Mouse (Mus musculus): ENCODE data around the gene Tent5c. TPM values are rescaled to one million over a fixed set of nuclear protein-coding genes. Genes with fewer than 3 reads are reported as not detected.

Gene Tent5c
- polyA plus RNA-seq, 1 experiment = not detected

DNA sequence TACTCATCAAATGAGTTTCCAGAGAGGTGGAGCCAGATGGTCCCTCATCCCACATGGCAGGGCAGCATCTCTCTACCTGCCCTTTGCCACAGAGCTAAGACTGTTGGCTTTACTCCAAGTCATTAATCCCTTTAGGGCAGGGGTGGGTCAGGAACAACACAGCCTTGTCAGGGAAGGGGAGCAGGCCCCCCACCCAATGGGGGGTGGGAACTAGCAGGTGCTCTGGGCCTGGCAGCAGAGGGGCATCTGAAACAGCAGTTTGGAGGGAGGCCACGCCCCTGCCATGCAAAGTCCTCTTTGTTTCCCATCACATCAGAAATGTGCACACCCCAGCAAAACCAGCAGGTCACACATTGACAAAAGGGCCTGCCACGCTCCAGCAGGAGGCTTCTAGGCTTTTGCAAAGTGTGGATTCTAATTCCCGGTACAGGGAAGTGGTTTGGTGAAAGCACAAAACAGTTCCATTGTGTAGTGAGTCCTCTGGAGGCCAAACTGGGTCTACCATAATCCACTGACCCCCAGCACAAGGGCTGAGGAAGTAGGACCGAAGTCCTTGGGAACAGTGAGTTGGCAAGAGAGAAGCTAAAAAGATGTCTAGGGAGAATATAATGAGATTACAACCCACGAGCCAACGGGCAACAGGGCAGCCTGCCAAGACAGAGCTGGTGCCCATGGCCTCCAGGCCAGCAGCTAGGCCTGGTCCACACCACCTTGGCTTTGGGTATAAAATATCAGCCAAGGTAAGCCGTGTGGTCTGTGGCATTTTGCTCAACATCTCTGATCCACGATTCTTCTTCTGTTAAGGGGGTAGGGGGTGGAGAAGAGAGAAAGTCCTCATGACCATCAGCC is 26.7 kb downstream of the Tent5c start:
- TF ChIP-seq POLR2A (IDR thresholded peaks at IDR 0.05; ENCODE audit: insufficient read depth, low read depth, low read length) (no peak), CTCF (IDR thresholded peaks at IDR 0.05; ENCODE audit: insufficient read depth, low read depth, low read length) (no peak)
- 54% methylated on average over 8 of the region's 8 CpGs for WGBS
- H3K27ac ChIP-seq (ENCODE audit: insufficient read depth, low read depth, low read length) = no peak overlapping the region
- 0 out of 2 replicates have a peak, but pooled peaks cover 3% of the 10 kb centered on the region for H3K4me1 ChIP-seq (ENCODE audit: control insufficient read depth, insufficient read depth, low read length)
- no peak overlapping the region for H3K4me3 ChIP-seq (ENCODE audit: insufficient read depth, low read depth, low read length)

DNA sequence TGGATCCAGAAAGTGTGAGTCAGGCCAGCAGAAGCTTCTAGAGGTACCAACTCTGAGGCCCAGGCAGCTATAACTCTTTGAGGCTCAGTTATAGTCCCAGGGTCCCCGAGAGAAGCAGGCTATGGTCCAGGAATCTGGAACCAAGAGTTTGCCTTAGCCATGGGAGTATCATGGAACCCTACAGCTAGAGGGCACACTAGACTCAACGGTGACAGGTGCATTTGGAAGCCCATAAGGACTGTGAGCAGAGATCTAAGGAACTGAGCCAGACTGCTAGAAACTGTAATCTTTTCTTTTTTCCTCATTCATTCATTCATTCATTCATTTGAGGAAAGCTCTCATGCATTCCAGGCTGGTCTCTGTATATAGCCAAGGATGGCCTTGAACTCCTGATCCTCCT is 28.6 kb downstream of the Tent5c start:
- Histone ChIP-seq H3K27ac (ENCODE audit: insufficient read depth, low read depth, low read length) (no peak overlapping the region), H3K4me3 (ENCODE audit: insufficient read depth, low read depth, low read length) (no peak overlapping the region), H3K4me1 (ENCODE audit: control insufficient read depth, insufficient read depth, low read length) (0 out of 2 replicates have a peak, but pooled peaks cover 3% of the 10 kb centered on the region)
- WGBS = 94% methylated on average over 2 of the region's 2 CpGs
- TF ChIP-seq CTCF (IDR thresholded peaks at IDR 0.05; ENCODE audit: insufficient read depth, low read depth, low read length) (no peak), POLR2A (IDR thresholded peaks at IDR 0.05; ENCODE audit: insufficient read depth, low read depth, low read length) (no peak)

DNA sequence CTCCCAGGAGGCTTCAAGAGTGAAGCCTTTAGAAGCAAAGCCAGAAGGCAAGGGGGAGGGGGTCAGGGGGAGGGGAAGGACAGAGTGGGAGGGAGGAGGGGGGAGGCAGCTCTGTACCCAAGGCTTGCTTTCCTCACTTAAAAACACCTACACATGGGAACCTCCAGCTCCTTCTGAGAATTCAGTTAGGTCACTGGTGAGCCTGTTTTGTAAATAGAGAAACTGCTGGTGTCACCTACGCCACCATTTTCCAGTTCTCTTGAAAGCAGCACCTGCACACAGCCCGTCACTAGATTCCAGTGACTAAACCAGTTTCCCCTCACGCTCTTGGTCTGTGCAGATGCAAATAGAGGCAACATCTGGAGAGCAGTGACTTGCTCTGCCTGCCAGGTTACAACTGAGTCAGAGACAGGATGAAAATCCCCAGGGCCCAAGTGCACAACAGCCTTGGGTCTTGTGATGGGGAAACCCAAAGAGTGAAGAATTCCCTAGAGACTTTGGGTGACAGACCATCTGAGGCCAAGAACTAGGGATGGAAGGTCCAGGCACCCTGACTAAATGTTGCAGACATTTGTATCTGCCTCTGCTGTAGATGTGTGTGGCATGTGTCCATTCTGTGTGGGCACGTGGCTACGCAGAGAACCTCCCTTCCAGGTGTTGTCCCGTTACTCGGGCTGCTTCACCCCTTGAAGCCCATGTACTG is 45.2 kb downstream of the Tent5c start:
- no peak for TF ChIP-seq POLR2A (IDR thresholded peaks at IDR 0.05; ENCODE audit: insufficient read depth, low read depth, low read length)
- no peak for TF ChIP-seq CTCF (IDR thresholded peaks at IDR 0.05; ENCODE audit: insufficient read depth, low read depth, low read length)
- Histone ChIP-seq H3K4me3 (ENCODE audit: insufficient read depth, low read depth, low read length) (no peak overlapping the region), H3K27ac (ENCODE audit: insufficient read depth, low read depth, low read length) (no peak overlapping the region), H3K4me1 (ENCODE audit: control insufficient read depth, insufficient read depth, low read length) (no peaks in the 10 kb centered on the region)
- WGBS = 89% methylated on average over 7 of the region's 7 CpGs

DNA sequence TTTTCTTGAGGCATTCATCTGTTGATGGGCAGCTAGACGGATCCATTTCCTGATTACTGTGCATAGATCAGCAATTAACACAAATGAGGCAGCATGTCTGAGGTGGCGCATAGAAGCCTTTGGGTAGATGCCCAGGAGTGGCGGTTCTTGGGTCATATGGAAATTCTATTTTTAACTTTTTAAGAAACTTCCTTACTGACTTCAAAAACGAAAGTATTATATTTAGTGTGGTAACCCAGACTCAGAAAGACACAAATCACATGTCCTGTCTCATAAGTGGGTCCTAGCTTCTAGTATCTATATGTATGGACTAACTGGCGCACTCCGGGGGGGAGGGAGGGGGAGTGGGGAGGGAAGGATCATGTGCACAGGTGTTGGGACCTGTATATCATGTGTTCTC is 46.6 kb downstream of the Tent5c start:
- TF ChIP-seq POLR2A (IDR thresholded peaks at IDR 0.05; ENCODE audit: insufficient read depth, low read depth, low read length) (no peak), CTCF (IDR thresholded peaks at IDR 0.05; ENCODE audit: insufficient read depth, low read depth, low read length) (no peak)
- Histone ChIP-seq H3K4me1 (ENCODE audit: control insufficient read depth, insufficient read depth, low read length) (no peaks in the 10 kb centered on the region), H3K27ac (ENCODE audit: insufficient read depth, low read depth, low read length) (no peak overlapping the region), H3K4me3 (ENCODE audit: insufficient read depth, low read depth, low read length) (no peak overlapping the region)
- WGBS = 81% methylated on average over 6 of the region's 6 CpGs

DNA sequence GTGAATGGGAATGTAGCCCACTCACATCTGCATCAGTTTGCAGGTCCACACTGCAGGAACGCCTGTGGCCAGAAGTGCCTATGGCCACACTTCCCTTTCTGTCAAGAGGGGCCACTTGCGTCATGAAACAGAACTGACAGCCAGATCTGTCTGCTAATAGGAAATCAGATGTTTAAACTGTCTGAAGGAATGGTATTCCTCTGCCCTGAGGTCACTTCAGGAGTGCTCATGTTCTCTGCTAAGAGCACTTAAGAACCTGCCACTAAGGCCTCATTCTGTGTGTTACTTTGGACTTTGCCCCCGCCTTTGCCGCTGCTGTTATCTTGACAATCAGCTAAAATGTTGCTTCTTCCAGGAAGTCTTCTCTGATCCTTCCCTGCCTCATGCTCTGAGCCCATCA is 48.4 kb downstream of the Tent5c start:
- H3K27ac ChIP-seq (ENCODE audit: insufficient read depth, low read depth, low read length) = no peak overlapping the region
- H3K4me3 ChIP-seq (ENCODE audit: insufficient read depth, low read depth, low read length) = no peak overlapping the region
- no peak for TF ChIP-seq POLR2A (IDR thresholded peaks at IDR 0.05; ENCODE audit: insufficient read depth, low read depth, low read length)
- TF ChIP-seq CTCF (IDR thresholded peaks at IDR 0.05; ENCODE audit: insufficient read depth, low read depth, low read length) = no peak
- WGBS = 92% methylated on average over 4 of the region's 4 CpGs
- no peaks in the 10 kb centered on the region for H3K4me1 ChIP-seq (ENCODE audit: control insufficient read depth, insufficient read depth, low read length)

DNA sequence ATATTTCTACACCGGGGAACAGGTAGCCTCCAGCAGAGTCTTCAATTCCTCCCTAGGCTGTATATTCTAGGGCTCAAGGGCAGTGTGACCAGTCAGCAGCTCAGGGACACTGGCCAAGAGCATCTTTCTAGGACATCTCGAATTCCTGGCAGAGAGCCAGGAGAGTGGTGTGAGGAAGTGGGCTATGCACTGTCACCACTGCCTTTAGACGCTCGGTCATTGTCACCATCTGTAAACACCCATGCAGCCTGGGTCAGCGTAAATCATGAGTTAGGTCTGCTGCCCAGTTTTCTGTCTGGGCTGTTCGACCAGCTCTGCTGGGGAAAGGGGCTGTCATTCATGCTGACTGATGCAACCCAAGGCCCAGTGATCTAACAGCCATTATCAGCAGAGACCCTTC is 49.1 kb downstream of the Tent5c start:
- WGBS = 61% methylated on average over 6 of the region's 6 CpGs
- no peak overlapping the region for H3K4me3 ChIP-seq (ENCODE audit: insufficient read depth, low read depth, low read length)
- H3K4me1 ChIP-seq (ENCODE audit: control insufficient read depth, insufficient read depth, low read length) = no peaks in the 10 kb centered on the region
- TF ChIP-seq POLR2A (IDR thresholded peaks at IDR 0.05; ENCODE audit: insufficient read depth, low read depth, low read length) (no peak), CTCF (IDR thresholded peaks at IDR 0.05; ENCODE audit: insufficient read depth, low read depth, low read length) (no peak)
- H3K27ac ChIP-seq (ENCODE audit: insufficient read depth, low read depth, low read length) = no peak overlapping the region

DNA sequence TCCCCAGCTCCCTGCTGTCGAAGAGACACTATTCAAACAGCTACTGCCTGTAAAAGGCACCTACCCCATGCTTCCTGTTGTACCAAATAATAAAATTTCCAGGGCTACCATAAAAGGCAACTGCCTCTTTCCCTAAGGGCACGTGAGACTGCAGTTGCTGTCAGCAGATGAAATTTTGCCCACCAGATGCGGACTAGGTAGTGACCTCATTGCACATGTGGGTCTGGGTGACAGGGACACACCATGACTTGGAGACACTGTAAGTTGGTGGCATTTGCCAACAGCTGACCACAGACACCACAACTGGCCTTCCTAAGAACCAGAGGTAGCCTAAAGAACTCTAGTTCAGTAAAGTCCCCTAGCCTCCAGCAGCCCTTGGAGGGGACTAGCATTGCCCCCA is 50.0 kb downstream of the Tent5c start:
- Histone ChIP-seq H3K4me3 (ENCODE audit: insufficient read depth, low read depth, low read length) (no peak overlapping the region), H3K4me1 (ENCODE audit: control insufficient read depth, insufficient read depth, low read length) (no peaks in the 10 kb centered on the region), H3K27ac (ENCODE audit: insufficient read depth, low read depth, low read length) (no peak overlapping the region)
- WGBS = 83% methylated on average over 3 of the region's 3 CpGs
- TF ChIP-seq CTCF (IDR thresholded peaks at IDR 0.05; ENCODE audit: insufficient read depth, low read depth, low read length) (no peak), POLR2A (IDR thresholded peaks at IDR 0.05; ENCODE audit: insufficient read depth, low read depth, low read length) (no peak)

DNA sequence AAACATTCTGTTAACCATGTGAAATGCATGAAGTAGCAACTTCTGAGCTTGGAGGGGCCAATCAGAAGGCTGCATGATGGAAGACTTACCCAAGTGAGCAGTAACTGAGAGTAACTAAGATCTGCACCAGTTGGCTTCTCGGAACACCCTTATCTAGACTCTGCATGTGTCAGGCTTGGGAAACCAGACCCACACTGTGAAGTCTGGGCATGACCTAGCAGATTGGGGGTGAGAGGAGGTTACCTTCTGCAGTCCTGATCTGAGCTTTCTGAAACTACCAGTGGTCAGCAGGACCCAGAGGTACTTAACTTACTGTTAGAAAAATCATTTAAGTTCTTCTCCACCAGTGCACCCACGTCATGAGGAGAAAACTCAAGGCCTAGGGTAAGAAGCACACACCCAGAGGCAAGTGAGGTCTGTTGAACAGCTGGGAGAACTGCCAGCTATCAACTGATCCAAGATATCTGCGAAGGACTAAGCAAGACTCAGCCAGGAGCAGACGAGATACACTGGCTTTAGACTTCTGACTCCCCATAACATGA is 50.6 kb downstream of the Tent5c start:
- 85% methylated on average over 4 of the region's 4 CpGs for WGBS
- H3K4me3 ChIP-seq (ENCODE audit: insufficient read depth, low read depth, low read length) = no peak overlapping the region
- H3K27ac ChIP-seq (ENCODE audit: insufficient read depth, low read depth, low read length) = no peak overlapping the region
- no peak for TF ChIP-seq CTCF (IDR thresholded peaks at IDR 0.05; ENCODE audit: insufficient read depth, low read depth, low read length)
- TF ChIP-seq POLR2A (IDR thresholded peaks at IDR 0.05; ENCODE audit: insufficient read depth, low read depth, low read length) = no peak
- no peaks in the 10 kb centered on the region for H3K4me1 ChIP-seq (ENCODE audit: control insufficient read depth, insufficient read depth, low read length)

DNA sequence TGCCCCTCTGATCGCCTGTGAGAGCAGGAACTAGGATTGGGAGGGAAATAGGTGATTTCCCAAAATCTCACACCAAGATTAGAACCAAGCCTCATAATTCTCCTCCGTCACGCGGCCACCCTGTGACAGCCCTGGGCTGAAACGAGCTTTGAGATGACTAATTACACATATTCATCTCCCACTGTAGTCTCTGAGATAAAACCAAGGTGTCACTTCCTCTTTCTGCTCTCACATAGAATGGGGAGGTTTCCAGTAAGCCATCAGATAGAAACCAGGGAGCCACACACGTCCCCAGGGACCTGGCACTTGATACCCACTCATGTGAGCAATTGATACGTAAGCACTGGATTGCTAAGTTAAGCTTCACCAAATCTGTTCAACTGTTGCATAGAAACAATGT is 52.4 kb downstream of the Tent5c start:
- H3K27ac ChIP-seq (ENCODE audit: insufficient read depth, low read depth, low read length) = no peak overlapping the region
- no peak overlapping the region for H3K4me3 ChIP-seq (ENCODE audit: insufficient read depth, low read depth, low read length)
- no peak for TF ChIP-seq POLR2A (IDR thresholded peaks at IDR 0.05; ENCODE audit: insufficient read depth, low read depth, low read length)
- no peak for TF ChIP-seq CTCF (IDR thresholded peaks at IDR 0.05; ENCODE audit: insufficient read depth, low read depth, low read length)
- 85% methylated on average over 7 of the region's 7 CpGs for WGBS
- H3K4me1 ChIP-seq (ENCODE audit: control insufficient read depth, insufficient read depth, low read length) = no peaks in the 10 kb centered on the region
